Mouse (Mus musculus) midbrain, embryonic 13.5 days (tissue): ENCODE data around the gene Krt6a. TPM values are rescaled to one million over a fixed set of nuclear protein-coding genes. Genes with fewer than 3 reads are reported as not detected.
"Not testable (repeated sequence)": the region's sequence is repeated elsewhere in the genome, so short reads cannot be mapped to it uniquely, and the experiment has no call there.

Source experiments
- ATAC-seq: fragments of 200-750 bp; cut with Nextera tagmentation; 2 replicates; pipeline ENCODE4 v1.8.0; 2017; ENCODE audit warnings: mild to moderate bottlenecking, moderate TSS enrichment, moderate library complexity
- H3K27ac ChIP-seq: fragments of 300-500 bp; sonication (generic); 2 replicates; pipeline ENCODE4 v1.5.1; 2015; ENCODE audit warnings: inconsistent platforms, mild to moderate bottlenecking, moderate library complexity
- H3K27me3 ChIP-seq: fragments of 300-500 bp; sonication (generic); 2 replicates; pipeline ENCODE4 v1.6.1; 2015; ENCODE audit warnings: mild to moderate bottlenecking, inconsistent platforms
- H3K36me3 ChIP-seq: fragments of 300-500 bp; sonication (generic); 2 replicates; pipeline ENCODE4 v1.6.1; 2015; ENCODE audit warnings: mild to moderate bottlenecking, inconsistent platforms
- H3K4me1 ChIP-seq: fragments of 300-500 bp; sonication (generic); replicated peaks from 2 replicates; pipeline ENCODE4 v1.6.1; 2015; ENCODE audit warnings: inconsistent platforms
- H3K4me2 ChIP-seq: fragments of 300-500 bp; sonication (generic); replicated peaks from 2 replicates; pipeline ENCODE4 v1.6.1; 2015; ENCODE audit warnings: moderate library complexity, mild to moderate bottlenecking, inconsistent platforms
- H3K4me3 ChIP-seq: fragments of 300-500 bp; sonication (generic); replicated peaks from 2 replicates; pipeline ENCODE4 v1.5.1; 2015; ENCODE audit warnings: mild to moderate bottlenecking, inconsistent platforms
- H3K9ac ChIP-seq: fragments of 300-500 bp; sonication (generic); replicated peaks from 2 replicates; pipeline ENCODE4 v1.6.1; 2015; ENCODE audit warnings: mild to moderate bottlenecking, inconsistent platforms
- H3K9me3 ChIP-seq: fragments of 300-500 bp; sonication (generic); 2 replicates; pipeline ENCODE4 v1.6.1; 2016; ENCODE audit warnings: mild to moderate bottlenecking, inconsistent platforms
- WGBS: fragments of 180-500 bp; shearing (Covaris S2); methylation state at CpG from one replicate; pipeline ENCODE4 v1.1.7; 2015; 5-methylcytosine and 5-hydroxymethylcytosine counted together
- microRNA-seq: library from miRNA; unstranded; fragments of <30 nt; microRNA quantifications from one replicate; pipeline ENCODE4, GENCODE M21; 2016
- polyA plus RNA-seq: library from polyadenylated mRNA; unstranded; fragments of >200 nt; fragmentation: Nextera tagmentation; extraction: Ambion mirVana; gene quantifications from 2 replicates; pipeline ENCODE4 v1.2.1, GENCODE M21; 2015

Krt6a gene
- polyA plus RNA-seq, 1 experiment from 2014 or later, result not detected

DNA sequence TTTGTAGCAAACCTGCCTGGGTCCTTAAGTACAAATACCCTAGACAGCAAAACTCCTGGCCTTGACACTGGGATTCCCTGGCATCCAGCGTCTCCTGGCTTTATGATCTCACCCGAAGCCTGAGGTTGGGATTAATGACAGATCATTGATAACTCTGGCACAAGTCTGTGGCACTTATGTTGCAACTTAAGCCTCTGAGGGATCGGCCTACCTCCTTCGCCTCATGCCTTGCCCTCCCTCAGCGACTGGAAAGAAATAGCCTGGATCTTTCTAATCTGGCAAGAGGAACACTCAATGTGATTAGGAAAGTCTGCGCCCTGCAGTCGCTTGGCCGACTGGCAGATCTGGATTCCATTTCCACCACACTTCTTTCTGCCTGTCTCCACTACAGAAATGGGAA is 5.8 kb upstream of the Krt6a start:
- 79% methylated on average over 8 of the region's 8 CpGs for WGBS
- no peaks in the 10 kb centered on the region for H3K9me3 ChIP-seq
- no peak overlapping the region for H3K9ac ChIP-seq
- H3K4me1 ChIP-seq, result no peaks in the 10 kb centered on the region
- no peaks in the 10 kb centered on the region for H3K36me3 ChIP-seq
- no peak overlapping the region for H3K4me2 ChIP-seq
- no peak overlapping the region for H3K4me3 ChIP-seq
- no peak overlapping the region for H3K27ac ChIP-seq
- H3K27me3 ChIP-seq, result no peaks in the 10 kb centered on the region
- no peak for ATAC-seq

DNA sequence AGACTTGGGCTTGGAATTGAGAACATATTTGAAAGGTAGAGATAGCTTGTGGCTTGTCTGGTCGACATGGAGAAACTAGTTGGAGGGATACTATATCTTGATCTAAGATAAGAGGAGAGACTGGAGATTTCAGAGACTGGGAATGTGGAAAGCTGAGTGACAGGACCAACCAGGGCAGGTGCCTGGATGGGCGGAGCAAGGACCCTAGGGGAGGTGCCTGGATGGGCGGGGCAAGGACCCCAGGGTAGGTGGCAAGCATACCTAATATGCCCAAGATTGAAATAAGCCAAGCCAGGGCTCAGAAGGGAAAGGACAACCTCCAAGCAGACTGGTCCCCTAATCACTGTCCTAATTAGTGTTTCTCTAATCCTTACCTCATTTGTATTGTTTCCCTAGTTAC is 5.1 kb upstream of the Krt6a start:
- no peaks in the 10 kb centered on the region for H3K36me3 ChIP-seq
- no peak overlapping the region for H3K9ac ChIP-seq
- H3K27me3 ChIP-seq, result no peaks in the 10 kb centered on the region
- WGBS, result 71% methylated on average over 3 of the region's 3 CpGs
- H3K4me2 ChIP-seq, result no peak overlapping the region
- no peak overlapping the region for H3K4me3 ChIP-seq
- no peaks in the 10 kb centered on the region for H3K4me1 ChIP-seq
- no peak for ATAC-seq
- H3K9me3 ChIP-seq, result no peaks in the 10 kb centered on the region
- no peak overlapping the region for H3K27ac ChIP-seq

DNA sequence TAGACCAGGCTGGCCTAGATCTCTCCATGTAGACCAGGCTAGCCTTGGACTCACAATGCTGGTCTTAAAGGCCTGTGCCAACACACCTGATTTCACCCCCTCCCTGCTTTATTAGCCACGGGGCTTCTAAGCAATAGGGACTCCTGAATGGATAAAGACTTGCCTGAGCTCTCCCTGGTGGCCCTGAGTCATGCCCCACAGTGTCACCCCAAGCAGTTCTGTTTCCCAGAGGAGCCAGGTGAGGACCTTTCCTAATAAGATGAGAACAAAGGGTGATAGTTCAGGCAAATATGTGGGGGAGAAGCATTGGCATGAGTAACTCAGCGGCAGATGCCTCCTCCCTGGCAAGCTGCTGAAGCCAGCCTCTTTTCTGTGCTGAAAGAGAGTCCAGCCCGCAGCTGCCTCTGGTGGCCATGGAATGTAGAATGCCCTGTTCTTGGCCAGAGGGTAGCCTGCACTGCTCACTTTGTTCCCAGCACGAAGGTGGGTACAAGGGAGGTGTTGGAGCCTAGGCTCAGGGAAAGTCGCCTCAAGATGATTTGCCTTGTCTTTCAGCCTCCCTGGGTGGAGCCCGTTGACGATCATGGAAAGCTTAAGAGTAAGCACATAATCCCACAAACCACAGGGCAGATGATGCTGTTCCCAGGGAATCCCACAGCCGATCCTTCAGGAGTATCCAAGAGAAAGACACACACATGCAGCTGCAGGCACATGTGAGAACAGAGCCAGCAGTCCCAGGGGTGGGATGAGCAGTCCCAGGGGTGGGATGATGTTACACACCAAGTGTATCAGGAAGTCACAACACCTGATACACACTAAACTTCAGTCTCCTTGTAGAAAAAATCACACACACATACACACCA is 3.5 kb upstream of the Krt6a start:
- no peaks in the 10 kb centered on the region for H3K27me3 ChIP-seq
- H3K36me3 ChIP-seq, result no peaks in the 10 kb centered on the region
- no peak overlapping the region for H3K27ac ChIP-seq
- no peak overlapping the region for H3K9ac ChIP-seq
- no peak for ATAC-seq
- no peaks in the 10 kb centered on the region for H3K4me1 ChIP-seq
- H3K9me3 ChIP-seq, result no peaks in the 10 kb centered on the region
- no peak overlapping the region for H3K4me3 ChIP-seq
- no peak overlapping the region for H3K4me2 ChIP-seq
- 73% methylated on average over 8 of the region's 8 CpGs for WGBS

DNA sequence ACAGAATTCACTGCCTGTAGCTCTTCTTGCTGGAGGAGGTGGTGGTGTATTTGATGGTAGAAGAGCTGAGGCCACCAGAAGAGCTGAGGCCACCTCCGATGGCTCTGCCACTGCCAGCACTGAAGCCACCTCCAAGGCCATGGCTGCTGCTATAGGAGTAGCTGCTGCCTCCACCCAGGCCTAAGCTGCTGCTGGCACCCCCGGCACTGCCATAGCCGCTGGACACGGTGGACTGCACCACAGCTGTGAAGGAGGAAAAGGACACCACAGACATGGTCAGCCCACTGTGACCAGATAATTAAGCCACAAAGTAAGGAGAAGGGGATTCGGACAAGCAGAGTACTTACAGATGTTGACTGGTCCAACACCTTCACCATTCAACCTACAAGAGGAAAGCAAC is 3.6 kb downstream of the Krt6a start:
- not testable (repeated sequence) for H3K36me3 ChIP-seq, H3K4me2 ChIP-seq, H3K9ac ChIP-seq, H3K4me3 ChIP-seq, H3K27ac ChIP-seq, H3K4me1 ChIP-seq, ATAC-seq, H3K27me3 ChIP-seq, H3K9me3 ChIP-seq
- WGBS, result 86% methylated on average over 5 of the region's 5 CpGs

DNA sequence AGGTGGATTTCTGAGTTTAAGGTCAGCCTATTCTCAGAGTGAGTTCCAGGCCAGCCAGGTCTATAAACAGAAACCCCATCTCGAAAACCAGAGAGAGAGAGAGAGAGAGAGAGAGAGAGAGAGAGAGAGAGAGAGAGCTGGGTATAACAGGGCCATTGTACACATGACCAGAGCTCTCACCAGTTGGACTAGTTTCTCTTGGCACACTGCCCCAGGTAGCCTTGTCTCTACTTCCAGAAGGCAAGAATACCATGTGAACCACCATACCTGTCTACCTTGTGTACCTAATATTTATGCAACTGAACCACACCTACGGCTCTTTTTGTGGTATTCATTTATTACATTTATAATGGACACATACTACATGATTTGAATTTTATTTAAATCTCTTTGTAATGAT is 5.9 kb downstream of the Krt6a start:
- Histone ChIP-seq H3K4me2 (no peak overlapping the region), H3K36me3 (no peaks in the 10 kb centered on the region), H3K9me3 (no peaks in the 10 kb centered on the region), H3K27me3 (no peaks in the 10 kb centered on the region), H3K27ac (no peak overlapping the region), H3K4me1 (no peaks in the 10 kb centered on the region), H3K9ac (no peak overlapping the region), H3K4me3 (no peak overlapping the region)
- no peak for ATAC-seq
- WGBS, result 71% methylated on average over 2 of the region's 2 CpGs

DNA sequence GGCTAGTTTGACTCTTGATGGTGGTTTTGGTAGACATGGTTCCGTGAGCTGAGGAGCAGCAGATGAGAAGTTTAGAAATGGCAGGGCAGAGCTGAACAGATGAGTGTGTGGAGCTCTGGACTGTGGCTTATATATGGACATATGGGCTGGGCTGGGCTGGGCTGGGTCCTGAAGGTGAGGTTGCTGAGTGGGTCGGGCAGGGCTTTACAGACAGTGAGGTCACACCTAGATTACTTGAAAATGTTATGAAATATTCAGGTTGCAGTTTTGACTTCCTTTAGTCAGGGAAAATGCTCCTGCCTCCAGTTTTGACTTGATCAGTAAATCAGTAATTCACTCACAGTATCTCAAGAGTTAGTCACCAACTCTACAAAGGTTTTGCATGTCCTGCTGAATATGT is 13.9 kb downstream of the Krt6a start, which contains the start of gene Krt6b:
Gene Krt6b (minus strand): TSS at position 101 of the 400 bp plus-strand sequence.
- Histone ChIP-seq H3K9ac (no peak within 1 kb of the TSS), H3K36me3 (no peaks in the 10 kb centered on the region), H3K4me1 (no peaks in the 10 kb centered on the region), H3K27ac (no peak within 1 kb of the TSS), H3K9me3 (no peaks in the 10 kb centered on the region), H3K4me3 (no peak within 1 kb of the TSS), H3K4me2 (no peak within 1 kb of the TSS), H3K27me3 (no peaks in the 10 kb centered on the region)
- WGBS, result 85% methylated on average over 2 of the region's 2 CpGs
- no peak for ATAC-seq

DNA sequence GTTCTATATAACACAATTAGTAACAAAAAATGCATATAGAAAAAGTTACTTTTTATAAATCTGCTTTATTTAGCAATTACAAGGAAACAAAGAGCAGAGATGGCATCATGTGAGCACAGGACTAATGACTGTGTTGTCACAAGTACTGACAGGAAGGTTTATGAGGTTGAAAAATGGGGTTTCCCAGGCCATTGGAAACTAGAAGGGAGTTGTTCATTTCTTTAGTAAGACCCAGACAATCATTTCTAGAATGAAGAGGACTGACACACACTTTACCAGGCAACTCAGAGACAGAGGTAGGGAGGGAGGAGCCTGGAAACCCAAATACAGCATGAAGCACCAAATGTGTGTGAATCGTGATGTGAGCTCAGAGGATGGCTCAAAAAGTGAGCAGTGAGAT is 18.1 kb downstream of the Krt6a start:
- Histone ChIP-seq H3K9ac (no peak overlapping the region), H3K36me3 (no peaks in the 10 kb centered on the region), H3K9me3 (no peaks in the 10 kb centered on the region), H3K4me1 (no peaks in the 10 kb centered on the region), H3K27ac (no peak overlapping the region), H3K4me2 (no peak overlapping the region), H3K4me3 (no peak overlapping the region), H3K27me3 (no peaks in the 10 kb centered on the region)
- no peak for ATAC-seq
- 92% methylated on average over 1 of the region's 1 CpGs for WGBS

DNA sequence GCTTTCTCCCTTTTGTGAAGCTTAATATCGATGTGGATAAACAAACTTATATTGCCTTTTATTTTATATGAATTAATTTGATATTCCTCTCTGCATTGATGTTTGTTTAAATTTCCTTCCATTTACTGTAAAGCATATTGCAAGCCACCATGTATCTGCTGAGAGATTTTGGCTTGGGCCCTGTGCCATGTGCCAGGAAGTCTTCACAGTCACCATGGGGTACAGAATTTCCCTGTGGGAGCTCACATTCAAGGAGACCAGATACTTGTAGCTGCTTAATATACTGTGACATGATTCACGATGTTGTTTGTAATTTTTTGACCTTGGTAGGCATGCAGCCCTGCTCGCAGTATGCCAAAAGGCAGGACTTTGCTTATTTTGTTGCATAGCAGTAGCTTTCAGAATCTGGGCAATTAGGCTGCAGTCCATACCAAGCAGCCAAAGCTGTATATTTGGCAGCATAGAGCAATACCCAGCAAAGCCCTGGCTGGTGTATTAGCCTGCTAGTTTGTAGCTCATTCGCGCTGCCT is 41.3 kb downstream of the Krt6a start:
- H3K4me3 ChIP-seq, result no peak overlapping the region
- 90% methylated on average over 5 of the region's 5 CpGs for WGBS

DNA sequence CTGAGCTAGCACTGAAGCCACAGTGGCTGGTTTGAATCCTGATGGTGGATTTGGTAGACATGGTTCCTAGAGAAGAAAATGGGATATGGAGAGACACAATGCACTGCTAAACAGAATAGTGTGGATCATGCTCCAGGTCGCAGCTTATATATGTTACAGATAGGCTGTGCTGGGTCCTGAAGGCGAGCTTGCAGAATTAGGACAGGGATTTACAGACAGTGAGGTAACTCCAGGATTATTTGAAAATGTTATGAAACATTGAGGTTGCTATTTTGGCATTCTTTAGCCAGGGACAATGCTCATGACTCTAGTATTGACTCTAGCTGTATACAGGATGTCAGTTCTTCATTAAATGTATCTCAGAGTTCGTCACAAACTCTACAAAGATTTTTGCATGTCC is 46.8 kb downstream of the Krt6a start, which contains the start of gene Gm5478:
Gene Gm5478 (minus strand): TSS at position 101 of the 400 bp plus-strand sequence.
- ATAC-seq, result no peak
- Histone ChIP-seq H3K9me3 (no peaks in the 10 kb centered on the region), H3K4me3 (no peak within 1 kb of the TSS), H3K9ac (no peak within 1 kb of the TSS), H3K27ac (no peak within 1 kb of the TSS), H3K36me3 (no peaks in the 10 kb centered on the region), H3K4me2 (no peak within 1 kb of the TSS), H3K27me3 (no peaks in the 10 kb centered on the region), H3K4me1 (no peaks in the 10 kb centered on the region)
- WGBS, result 79% methylated on average over 3 of the region's 3 CpGs

More for the DNA sequence above, 41.3 kb downstream of the Krt6a start:
- no peak for ATAC-seq
- Histone ChIP-seq H3K9ac (no peak overlapping the region), H3K9me3 (no peaks in the 10 kb centered on the region), H3K27ac (no peak overlapping the region), H3K36me3 (no peaks in the 10 kb centered on the region), H3K4me1 (no peaks in the 10 kb centered on the region), H3K4me2 (no peak overlapping the region), H3K27me3 (no peaks in the 10 kb centered on the region)

Small RNA genes lying within 50 kb of the gene (microRNA-seq; reads per million reads assigned to microRNA genes)
- gene Gm44323 (not detected), gene Gm44342 (not detected), gene Gm44383 (not detected), gene Gm44479 (not detected)

Other genes with a start within 250 kb of the Krt6a start
- gene Krt88, start 246.6 kb downstream of the Krt6a start, polyA plus RNA-seq, result not detected in 2 replicates
- gene Krt81, start 230.6 kb downstream of the Krt6a start, polyA plus RNA-seq, result not detected in 2 replicates
- not detected in 2 replicates for gene Krt86, start 220.8 kb downstream of the Krt6a start, polyA plus RNA-seq
- gene Krt83, start 202.8 kb downstream of the Krt6a start, polyA plus RNA-seq, result not detected in 2 replicates
- not detected in 2 replicates for gene Gm49425, start 177.0 kb downstream of the Krt6a start, polyA plus RNA-seq
- not detected in 2 replicates for gene Krt84, start 161.5 kb downstream of the Krt6a start, polyA plus RNA-seq
- not detected in 2 replicates for gene Krt82, start 143.6 kb downstream of the Krt6a start, polyA plus RNA-seq
- gene Krt90, start 131.4 kb downstream of the Krt6a start, polyA plus RNA-seq, result 0.08 TPM in 1 of 2 replicates, not detected in the other
- gene Krt75, start 120.4 kb downstream of the Krt6a start, polyA plus RNA-seq, result 0.11 TPM in 1 of 2 replicates, not detected in the other
- gene Gm5414, start 66.1 kb downstream of the Krt6a start, polyA plus RNA-seq, result not detected in 2 replicates
- not detected in 2 replicates for gene Gm5478, start 46.9 kb downstream of the Krt6a start, polyA plus RNA-seq
- not detected in 2 replicates for gene Krt6b, start 14.0 kb downstream of the Krt6a start, polyA plus RNA-seq
- gene Krt5, start 18.6 kb upstream of the Krt6a start, polyA plus RNA-seq, result 0.19 and 0.26 TPM in 2 replicates
- gene Krt71, start 48.8 kb upstream of the Krt6a start, polyA plus RNA-seq, result not detected in 2 replicates
- not detected in 2 replicates for gene Krt72, start 92.2 kb upstream of the Krt6a start, polyA plus RNA-seq
- gene Krt73, start 108.0 kb upstream of the Krt6a start, polyA plus RNA-seq, result 0.50 and 1.0 TPM in 2 replicates
- gene Krt2, start 123.9 kb upstream of the Krt6a start, polyA plus RNA-seq, result not detected in 2 replicates
- 4.2 and 4.7 TPM in 2 replicates for gene Krt1, start 156.5 kb upstream of the Krt6a start, polyA plus RNA-seq
- 0.15 TPM in 1 of 2 replicates, not detected in the other for gene Krt77, start 175.4 kb upstream of the Krt6a start, polyA plus RNA-seq
- not detected in 2 replicates for gene Krt76, start 198.6 kb upstream of the Krt6a start, polyA plus RNA-seq
- 0.26 TPM in 1 of 2 replicates, not detected in the other for gene Krt4, start 230.4 kb upstream of the Krt6a start, polyA plus RNA-seq
- gene Krt79, start 246.0 kb upstream of the Krt6a start, polyA plus RNA-seq, result 0.15 TPM in 1 of 2 replicates, not detected in the other